Mouse (Mus musculus) forebrain, embryonic 10.5 days (tissue): ENCODE measurements around the gene Nbr1. TPM values are rescaled to one million over a fixed set of nuclear protein-coding genes. Genes with fewer than 3 reads are reported as not detected.

Source experiments
- DNase-seq: peaks from one replicate; pipeline ENCODE4 v3.0.0-alpha.2; 2017; ENCODE audit warnings: low spot score; ENCODE audit errors: extremely low spot score
- H3K27ac ChIP-seq: fragments of 300-500 bp; sonication (generic); 2 replicates; pipeline ENCODE4 v1.5.1; 2016; ENCODE audit warnings: mild to moderate bottlenecking
- H3K27me3 ChIP-seq: fragments of 300-500 bp; sonication (generic); 2 replicates; pipeline ENCODE4 v1.6.1; 2016; ENCODE audit warnings: mild to moderate bottlenecking; ENCODE audit not compliant: poor library complexity, severe bottlenecking
- H3K36me3 ChIP-seq: fragments of 300-500 bp; sonication (generic); replicated peaks from 2 replicates; pipeline ENCODE4 v1.6.1; 2016; ENCODE audit warnings: mild to moderate bottlenecking, moderate library complexity
- H3K4me1 ChIP-seq: fragments of 300-500 bp; sonication (generic); 2 replicates; pipeline ENCODE4 v1.6.1; 2016
- H3K4me3 ChIP-seq: fragments of 300-500 bp; sonication (generic); 2 replicates; pipeline ENCODE4 v1.5.1; 2016; ENCODE audit warnings: mild to moderate bottlenecking, moderate library complexity
- H3K9me3 ChIP-seq: fragments of 300-500 bp; sonication (generic); 2 replicates; pipeline ENCODE4 v1.6.1; 2016; ENCODE audit warnings: mild to moderate bottlenecking, moderate library complexity
- WGBS: fragments of 180-500 bp; shearing (Covaris S2); methylation state at CpG from one replicate; pipeline ENCODE4 v1.1.7; 2016; 5-methylcytosine and 5-hydroxymethylcytosine counted together
- polyA plus RNA-seq: library from polyadenylated mRNA; unstranded; fragments of >200 nt; fragmentation: Nextera tagmentation; extraction: Ambion mirVana; gene quantifications from 2 replicates; pipeline ENCODE4 v1.2.1, GENCODE M21; 2016

Nbr1 gene
- polyA plus RNA-seq: 61.7 and 69.9 TPM in 2 replicates

- H3K9me3 ChIP-seq: no peaks in the 10 kb centered on the region
- no peaks in the 10 kb centered on the region for H3K27me3 ChIP-seq
- H3K27ac ChIP-seq: peak within 1 kb of the TSS; percentile 98
- H3K4me1 ChIP-seq: peaks cover 31% of the 10 kb centered on the region
- peak within 1 kb of the TSS; percentile 85 for H3K4me3 ChIP-seq
- peaks cover 48% of the 10 kb centered on the region for H3K36me3 ChIP-seq
- WGBS: under 1% methylated on average over 43 of the region's 43 CpGs
- peak; percentile 98 for DNase-seq
These were observed at the start of gene Nbr1, which contains the start of gene Brca1 for GRCm38 (mm10) chr11:101551751-101552475. Gene Nbr1 (plus strand): TSS chr11:101552149. Gene Brca1 (minus strand): TSS chr11:101551955.

- Histone ChIP-seq H3K9me3 (no peaks in the 10 kb centered on the region), H3K27ac (no peak overlapping the region), H3K27me3 (no peaks in the 10 kb centered on the region), H3K4me1 (no peaks in the 10 kb centered on the region), H3K36me3 (peaks cover 99% of the 10 kb centered on the region), H3K4me3 (no peak overlapping the region)
- WGBS: 85% methylated on average over 5 of the region's 5 CpGs
- DNase-seq: no peak
These were observed 45.6 kb upstream of the Nbr1 start for GRCm38 (mm10) chr11:101506269-101506780.

GRCm38 (mm10) chr11:101507090-101507489 lies 44.9 kb upstream of the Nbr1 start:
- Histone ChIP-seq H3K27me3 (no peaks in the 10 kb centered on the region), H3K4me3 (no peak overlapping the region), H3K36me3 (peaks cover 99% of the 10 kb centered on the region), H3K9me3 (no peaks in the 10 kb centered on the region), H3K27ac (no peak overlapping the region), H3K4me1 (no peaks in the 10 kb centered on the region)
- 97% methylated on average over 7 of the region's 7 CpGs for WGBS
- no peak for DNase-seq

GRCm38 (mm10) chr11:101518937-101519336 lies 33.0 kb upstream of the Nbr1 start:
- WGBS: 88% methylated on average over 5 of the region's 5 CpGs
- H3K36me3 ChIP-seq: peaks cover 89% of the 10 kb centered on the region
- DNase-seq: no peak

GRCm38 (mm10) chr11:101519364-101519763 lies 32.6 kb upstream of the Nbr1 start:
- Histone ChIP-seq H3K27me3 (no peaks in the 10 kb centered on the region), H3K36me3 (peaks cover 89% of the 10 kb centered on the region), H3K4me3 (no peak overlapping the region), H3K9me3 (no peaks in the 10 kb centered on the region), H3K4me1 (no peaks in the 10 kb centered on the region), H3K27ac (no peak overlapping the region)
- DNase-seq: no peak
- WGBS: 91% methylated on average over 6 of the region's 6 CpGs

More at GRCm38 (mm10) chr11:101518937-101519336, 33.0 kb upstream of the Nbr1 start:
- H3K4me1 ChIP-seq: no peaks in the 10 kb centered on the region
- H3K9me3 ChIP-seq: peaks cover 1% of the 10 kb centered on the region
- no peak overlapping the region for H3K27ac ChIP-seq
- no peaks in the 10 kb centered on the region for H3K27me3 ChIP-seq
- no peak overlapping the region for H3K4me3 ChIP-seq

GRCm38 (mm10) chr11:101524446-101524845 lies 27.5 kb upstream of the Nbr1 start:
- no peak overlapping the region for H3K27ac ChIP-seq
- no peak for DNase-seq
- peaks cover 96% of the 10 kb centered on the region for H3K36me3 ChIP-seq
- H3K4me3 ChIP-seq: no peak overlapping the region
- no peaks in the 10 kb centered on the region for H3K27me3 ChIP-seq
- no peaks in the 10 kb centered on the region for H3K9me3 ChIP-seq
- no peaks in the 10 kb centered on the region for H3K4me1 ChIP-seq
- 96% methylated on average over 8 of the region's 8 CpGs for WGBS

GRCm38 (mm10) chr11:101525056-101525455 lies 26.9 kb upstream of the Nbr1 start:
- H3K36me3 ChIP-seq: peaks cover 96% of the 10 kb centered on the region
- H3K9me3 ChIP-seq: no peaks in the 10 kb centered on the region
- no peak overlapping the region for H3K27ac ChIP-seq
- no peak for DNase-seq
- no peaks in the 10 kb centered on the region for H3K27me3 ChIP-seq
- 95% methylated on average over 10 of the region's 10 CpGs for WGBS
- no peak overlapping the region for H3K4me3 ChIP-seq
- H3K4me1 ChIP-seq: no peaks in the 10 kb centered on the region

GRCm38 (mm10) chr11:101525936-101526595 lies 25.9 kb upstream of the Nbr1 start:
- H3K27ac ChIP-seq: no peak overlapping the region
- no peaks in the 10 kb centered on the region for H3K4me1 ChIP-seq
- H3K9me3 ChIP-seq: no peaks in the 10 kb centered on the region
- H3K36me3 ChIP-seq: peaks cover 99% of the 10 kb centered on the region
- 96% methylated on average over 9 of the region's 9 CpGs for WGBS
- no peak overlapping the region for H3K4me3 ChIP-seq
- H3K27me3 ChIP-seq: no peaks in the 10 kb centered on the region
- no peak for DNase-seq

GRCm38 (mm10) chr11:101526686-101527085 lies 25.3 kb upstream of the Nbr1 start:
- Histone ChIP-seq H3K9me3 (no peaks in the 10 kb centered on the region), H3K4me1 (no peaks in the 10 kb centered on the region), H3K27me3 (no peaks in the 10 kb centered on the region), H3K4me3 (no peak overlapping the region), H3K27ac (no peak overlapping the region), H3K36me3 (peaks cover 100% of the 10 kb centered on the region)
- 85% methylated on average over 4 of the region's 4 CpGs for WGBS
- no peak for DNase-seq

- WGBS: 93% methylated on average over 9 of the region's 9 CpGs
- peaks cover 7% of the 10 kb centered on the region for H3K4me1 ChIP-seq
- H3K4me3 ChIP-seq: no peak overlapping the region
- peaks cover 92% of the 10 kb centered on the region for H3K36me3 ChIP-seq
- H3K27ac ChIP-seq: no peak overlapping the region
- H3K27me3 ChIP-seq: no peaks in the 10 kb centered on the region
- no peaks in the 10 kb centered on the region for H3K9me3 ChIP-seq
- DNase-seq: no peak
These were observed 8.4 kb upstream of the Nbr1 start for GRCm38 (mm10) chr11:101543533-101543932.

- H3K4me3 ChIP-seq: no peak overlapping the region
These were observed 7.8 kb upstream of the Nbr1 start for GRCm38 (mm10) chr11:101544132-101544531.

GRCm38 (mm10) chr11:101548526-101548925 lies 3.4 kb upstream of the Nbr1 start:
- no peaks in the 10 kb centered on the region for H3K9me3 ChIP-seq
- peaks cover 63% of the 10 kb centered on the region for H3K36me3 ChIP-seq
- H3K4me3 ChIP-seq: no peak overlapping the region
- H3K27ac ChIP-seq: no peak overlapping the region
- no peaks in the 10 kb centered on the region for H3K27me3 ChIP-seq
- H3K4me1 ChIP-seq: peaks cover 18% of the 10 kb centered on the region
- DNase-seq: no peak

More at GRCm38 (mm10) chr11:101544132-101544531, 7.8 kb upstream of the Nbr1 start:
- Histone ChIP-seq H3K9me3 (no peaks in the 10 kb centered on the region), H3K27ac (no peak overlapping the region), H3K4me1 (peaks cover 7% of the 10 kb centered on the region), H3K27me3 (no peaks in the 10 kb centered on the region), H3K36me3 (peaks cover 93% of the 10 kb centered on the region)
- no peak for DNase-seq
- 91% methylated on average over 1 of the region's 1 CpGs for WGBS
